14 mouse cellular contexts compared by ENCODE assay signal in the genomic region with DNA sequence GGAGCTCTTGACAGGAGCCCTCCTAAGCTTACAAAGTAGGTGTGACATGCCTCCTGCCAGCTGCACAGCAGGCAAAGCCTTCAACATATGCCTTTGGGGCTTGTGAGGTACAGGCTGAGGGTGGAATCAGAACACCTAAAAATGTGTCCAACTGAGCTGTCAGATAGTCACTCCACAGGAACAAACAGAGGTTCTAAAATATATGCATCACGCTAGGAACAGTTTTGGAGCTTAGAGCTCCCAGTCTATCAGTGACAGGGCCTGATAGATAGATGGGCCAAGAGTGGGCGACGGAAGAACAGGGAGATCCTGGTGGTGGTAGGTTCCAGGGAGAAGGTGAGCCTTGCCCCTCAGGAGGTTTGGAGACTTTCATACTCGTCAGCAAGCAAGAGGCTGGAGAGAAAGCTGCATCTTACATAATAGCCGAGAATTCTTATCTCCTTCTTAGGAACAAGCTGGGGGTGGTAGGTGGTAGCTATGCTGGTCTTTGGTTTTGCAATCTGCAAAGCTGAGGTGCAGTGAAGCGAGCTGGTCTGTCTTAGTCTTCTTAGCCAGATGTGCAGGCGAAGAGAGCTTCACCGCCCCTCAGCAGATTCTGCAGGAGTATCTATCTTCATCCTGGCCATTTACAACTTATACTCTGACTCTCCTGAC.
DNase-seq lines count a peak whose midpoint lies in the region; TF ChIP-seq lines count a peak whose summit lies in the region.
"Had no signal": no experiment of that assay in that cellular context is flagged by ENCODE, and none has a peak within 500 bp of the region (broad histone marks: within the 10 kb centered on the region; RNA-seq: fewer than 3 reads in every experiment).

No protein-coding gene starts in this region.

- DNase-seq in layer of hippocampus, adult 18-20 months (ENCODE audit: low spot score in 2 of 2): peak; percentile 24 to 35
- no peak for DNase-seq in layer of hippocampus, postnatal 10 days (ENCODE audit: low spot score in 2 of 2)
- peak; percentile 80 for DNase-seq in right cerebral cortex, adult 18-20 months
- no peak for DNase-seq in right cerebral cortex, postnatal 4 days
- DNase-seq in left cerebral cortex, postnatal 36 days (ENCODE audit: low spot score in 2 of 2): peak; percentile 74 to 80
- no peak for DNase-seq in kidney, postnatal 14 days
- DNase-seq in thymus, adult 2 months: no peak
- DNase-seq in retina, postnatal 1 day: no peak
- DNase-seq: adrenal gland, postnatal 25 days; liver, postnatal 0 days; thymus, postnatal 36 days had no signal

- no peak for TF ChIP-seq POLR2A in thymus, adult 2 months (IDR thresholded peaks at IDR 0.05; ENCODE audit: control insufficient read depth, extremely low read depth, insufficient read depth, low read length, poor library complexity)

- WGBS in thymus, adult 2 months: 92% methylated on average over 8 of the region's 8 CpGs

- H3K4me1 ChIP-seq in thymus, adult 2 months (replicated peaks; ENCODE audit: control insufficient read depth, insufficient read depth, low read length): no peaks in the 10 kb centered on the region

- intact Hi-C loops in left cerebral cortex, postnatal 36 days (cut with DNase I): loop anchor here (5.0 kb wide), 3 partner anchors 62 to 738 kb away; no protein-coding TSS in a partner anchor

- TF ChIP-seq CTCF in thymus, adult 2 months (IDR thresholded peaks at IDR 0.05; ENCODE audit: borderline replicate concordance, control insufficient read depth, extremely low read depth, insufficient read depth, low read length, poor library complexity): no peak

- no peak overlapping the region for H3K27ac ChIP-seq in thymus, adult 2 months (ENCODE audit: control insufficient read depth, insufficient read depth, low read length)
- H3K27ac ChIP-seq: heart, embryonic 13.5 days; neural tube, embryonic 12.5 days; stomach, postnatal 0 days had no signal

- no peaks in the 10 kb centered on the region for H3K36me3 ChIP-seq in thymus, adult 2 months (ENCODE audit: control insufficient read depth, insufficient read depth, low read length)
- H3K36me3 ChIP-seq: heart, embryonic 13.5 days; neural tube, embryonic 12.5 days had no signal

- no peak overlapping the region for H3K4me3 ChIP-seq in thymus, adult 2 months (ENCODE audit: control insufficient read depth, insufficient read depth, low read length)
- H3K4me3 ChIP-seq: heart, embryonic 13.5 days; neural tube, embryonic 12.5 days had no signal

- H3K27me3 ChIP-seq in thymus, adult 2 months (ENCODE audit: control insufficient read depth, insufficient read depth, low read length): no peaks in the 10 kb centered on the region
- H3K27me3 ChIP-seq: heart, embryonic 13.5 days; neural tube, embryonic 12.5 days had no signal

Comparison
In these comparisons a context has a peak if more than half of its experiments do, and no peak if none do; other contexts are left out.
1. DNase-seq: peak in layer of hippocampus, adult 18-20 months (2 of 2), right cerebral cortex, adult 18-20 months (single experiment) and left cerebral cortex, postnatal 36 days (2 of 2); none in layer of hippocampus, postnatal 10 days (0 of 2), right cerebral cortex, postnatal 4 days (single experiment), kidney, postnatal 14 days (single experiment), thymus, adult 2 months (single experiment) and retina, postnatal 1 day (single experiment).